Mouse (Mus musculus): Measurements from ENCODE around the gene Lrp6. TPM values are rescaled to one million over a fixed set of nuclear protein-coding genes. Genes with fewer than 3 reads are reported as not detected.

Lrp6 gene
- polyA plus RNA-seq, 1 experiment from 2014 or later = 25.3 TPM

GRCm38 (mm10) chr6:134564539-134564938 lies 2.2 kb downstream of the Lrp6 start:
- H3K4me3 ChIP-seq = peak overlapping the region; percentile 93
- no peak for DNase-seq (ENCODE audit: low spot score)
- no peaks in the 10 kb centered on the region for H3K9me3 ChIP-seq
- 82% methylated on average over 2 of the region's 2 CpGs for WGBS
- H3K27me3 ChIP-seq (ENCODE audit: insufficient read depth, poor library complexity, severe bottlenecking) = 0 out of 2 replicates have a peak, but pooled peaks cover 2% of the 10 kb centered on the region
- no peaks in the 10 kb centered on the region for H3K36me3 ChIP-seq
- peaks cover 44% of the 10 kb centered on the region for H3K4me1 ChIP-seq (replicated peaks)
- no peak overlapping the region for H3K27ac ChIP-seq

DNA sequence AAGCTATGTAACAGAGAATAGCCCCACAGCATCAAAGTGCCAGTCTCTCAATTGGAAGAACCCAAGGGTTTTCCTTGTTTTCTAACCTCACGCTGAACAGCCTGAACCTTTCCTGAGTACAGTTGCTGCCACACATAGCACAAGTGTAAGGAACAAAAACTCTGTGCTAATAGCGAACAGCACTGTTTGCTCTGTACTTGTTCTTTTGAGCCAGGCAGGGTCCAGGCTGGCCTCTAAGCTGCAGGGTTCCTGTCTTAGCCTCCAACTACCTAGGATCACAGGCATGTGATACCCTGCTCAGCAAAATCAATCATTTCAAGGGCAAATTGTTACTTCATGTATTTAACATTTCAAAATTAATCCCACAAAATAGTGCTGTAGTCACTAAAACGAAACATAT lies 7.1 kb downstream of the Lrp6 start:
- Histone ChIP-seq H3K4me1 (replicated peaks) (peaks cover 23% of the 10 kb centered on the region), H3K27ac (0 out of 2 replicates have a peak overlapping the region, but pooled peaks have one; percentile 16), H3K27me3 (ENCODE audit: insufficient read depth, poor library complexity, severe bottlenecking) (no peaks in the 10 kb centered on the region), H3K4me3 (no peak overlapping the region), H3K9me3 (no peaks in the 10 kb centered on the region), H3K36me3 (no peaks in the 10 kb centered on the region)
- no peak for DNase-seq (ENCODE audit: low spot score)
- 78% methylated on average over 3 of the region's 3 CpGs for WGBS

DNA sequence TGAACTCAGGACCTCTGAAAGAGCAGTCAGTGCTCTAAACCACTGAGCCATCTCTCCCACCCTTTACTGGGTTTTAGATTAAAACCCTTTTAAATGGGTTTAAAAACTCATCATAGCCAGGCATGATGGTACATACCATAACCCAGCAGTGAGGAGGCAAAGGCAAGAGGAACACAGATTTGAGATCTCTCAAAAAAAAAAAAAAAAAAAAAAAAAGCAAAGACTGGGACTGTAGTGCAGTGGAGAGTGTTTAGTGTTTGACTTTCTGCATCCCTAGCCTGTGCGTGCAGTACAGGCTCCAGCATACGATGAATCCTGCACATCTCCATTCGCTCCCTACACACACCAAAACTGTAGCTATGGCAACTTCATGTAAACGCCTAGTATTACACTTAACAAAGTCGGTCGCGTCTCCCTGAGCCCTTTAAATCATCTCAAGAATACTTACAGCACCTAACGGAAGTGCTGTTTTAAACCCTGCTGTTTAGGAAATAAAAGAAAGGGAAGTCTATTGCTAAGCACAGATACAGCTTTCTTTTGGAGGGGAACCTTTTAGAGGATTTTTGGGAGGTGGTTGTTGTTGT lies 8.1 kb downstream of the Lrp6 start:
- H3K4me3 ChIP-seq = no peak overlapping the region
- H3K27ac ChIP-seq = no peak overlapping the region
- 77% methylated on average over 8 of the region's 8 CpGs for WGBS
- H3K9me3 ChIP-seq = no peaks in the 10 kb centered on the region
- no peak for DNase-seq (ENCODE audit: low spot score)
- H3K4me1 ChIP-seq (replicated peaks) = peaks cover 17% of the 10 kb centered on the region
- H3K27me3 ChIP-seq (ENCODE audit: insufficient read depth, poor library complexity, severe bottlenecking) = no peaks in the 10 kb centered on the region
- no peaks in the 10 kb centered on the region for H3K36me3 ChIP-seq

DNA sequence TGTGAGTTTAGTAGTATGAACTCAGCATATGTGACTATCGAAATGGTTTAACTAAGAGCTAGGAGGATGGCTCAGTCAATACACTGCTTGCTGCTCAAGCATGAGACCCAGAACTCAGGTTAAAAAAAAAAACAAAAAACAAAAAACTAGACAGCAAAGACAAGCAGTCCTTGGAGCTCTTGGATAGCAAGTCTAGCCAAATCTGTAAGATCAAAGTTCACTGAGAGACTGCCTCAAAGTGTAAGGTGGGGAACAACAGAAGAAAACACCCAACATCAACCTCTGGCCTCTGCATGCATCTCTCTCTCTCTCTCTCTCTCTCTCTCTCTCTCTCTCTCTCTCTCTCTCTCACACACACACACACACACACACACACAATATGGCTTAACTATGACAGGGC lies 9.7 kb downstream of the Lrp6 start:
- Histone ChIP-seq H3K4me1 (replicated peaks) (peaks cover 15% of the 10 kb centered on the region), H3K4me3 (no peak overlapping the region), H3K9me3 (no peaks in the 10 kb centered on the region), H3K27ac (no peak overlapping the region), H3K36me3 (no peaks in the 10 kb centered on the region), H3K27me3 (ENCODE audit: insufficient read depth, poor library complexity, severe bottlenecking) (no peaks in the 10 kb centered on the region)
- 93% methylated on average over 1 of the region's 1 CpGs for WGBS
- no peak for DNase-seq (ENCODE audit: low spot score)

- no peaks in the 10 kb centered on the region for H3K27me3 ChIP-seq (ENCODE audit: insufficient read depth, poor library complexity, severe bottlenecking)
- no peak for DNase-seq (ENCODE audit: low spot score)
- WGBS = 80% methylated on average over 7 of the region's 7 CpGs
- no peaks in the 10 kb centered on the region for H3K36me3 ChIP-seq
- no peak overlapping the region for H3K4me3 ChIP-seq
- H3K9me3 ChIP-seq = no peaks in the 10 kb centered on the region
- peaks cover 15% of the 10 kb centered on the region for H3K4me1 ChIP-seq (replicated peaks)
- H3K27ac ChIP-seq = no peak overlapping the region
These were observed 10.4 kb downstream of the Lrp6 start for GRCm38 (mm10) chr6:134556185-134556950.

GRCm38 (mm10) chr6:134555178-134555577 lies 11.6 kb downstream of the Lrp6 start:
- no peaks in the 10 kb centered on the region for H3K9me3 ChIP-seq
- 88% methylated on average over 3 of the region's 3 CpGs for WGBS

DNA sequence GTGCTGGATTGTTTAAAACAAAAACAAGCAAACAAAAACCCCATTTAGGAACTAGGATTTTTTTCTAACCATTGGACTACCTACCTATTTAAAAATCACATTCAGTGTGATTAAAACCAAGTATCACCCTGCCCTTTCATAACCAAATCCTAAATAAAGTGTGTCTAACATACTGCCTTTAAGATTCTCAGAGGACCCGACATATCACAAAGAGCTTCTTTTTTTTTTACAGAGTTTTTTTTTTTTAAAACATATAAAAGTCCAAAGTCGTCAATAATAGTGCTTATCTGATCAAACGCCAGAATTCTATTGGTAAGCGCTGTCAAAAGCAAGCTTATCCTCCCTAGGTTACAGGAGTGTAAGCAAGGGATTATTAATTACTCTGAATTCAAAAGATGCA lies 12.5 kb downstream of the Lrp6 start:
- Histone ChIP-seq H3K4me1 (replicated peaks) (0 out of 2 replicates have a peak, but pooled peaks cover 4% of the 10 kb centered on the region), H3K27ac (no peak overlapping the region), H3K4me3 (no peak overlapping the region), H3K36me3 (0 out of 2 replicates have a peak, but pooled peaks cover under 1% of the 10 kb centered on the region), H3K9me3 (no peaks in the 10 kb centered on the region), H3K27me3 (ENCODE audit: insufficient read depth, poor library complexity, severe bottlenecking) (no peaks in the 10 kb centered on the region)
- WGBS = 86% methylated on average over 4 of the region's 4 CpGs
- no peak for DNase-seq (ENCODE audit: low spot score)

More at GRCm38 (mm10) chr6:134555178-134555577, 11.6 kb downstream of the Lrp6 start:
- Histone ChIP-seq H3K4me3 (no peak overlapping the region), H3K27ac (no peak overlapping the region), H3K36me3 (no peaks in the 10 kb centered on the region), H3K27me3 (ENCODE audit: insufficient read depth, poor library complexity, severe bottlenecking) (no peaks in the 10 kb centered on the region), H3K4me1 (replicated peaks) (peaks cover 12% of the 10 kb centered on the region)
- DNase-seq (ENCODE audit: low spot score) = no peak

- Histone ChIP-seq H3K9me3 (no peaks in the 10 kb centered on the region), H3K4me1 (replicated peaks) (peaks cover 2% of the 10 kb centered on the region; the same call in 1 of the 2 replicates), H3K4me3 (no peak overlapping the region), H3K36me3 (peaks cover 14% of the 10 kb centered on the region; the same call in 1 of the 2 replicates), H3K27ac (no peak overlapping the region), H3K27me3 (ENCODE audit: insufficient read depth, poor library complexity, severe bottlenecking) (no peaks in the 10 kb centered on the region)
- 85% methylated on average over 1 of the region's 1 CpGs for WGBS
- DNase-seq (ENCODE audit: low spot score) = no peak
These were observed 15.8 kb downstream of the Lrp6 start for GRCm38 (mm10) chr6:134551007-134551406.

- Histone ChIP-seq H3K27me3 (ENCODE audit: insufficient read depth, poor library complexity, severe bottlenecking) (no peaks in the 10 kb centered on the region), H3K27ac (no peak overlapping the region), H3K4me3 (no peak overlapping the region), H3K36me3 (peaks cover 14% of the 10 kb centered on the region; the same call in 1 of the 2 replicates), H3K4me1 (replicated peaks) (peaks cover 5% of the 10 kb centered on the region; the same call in 1 of the 2 replicates), H3K9me3 (no peaks in the 10 kb centered on the region)
- WGBS = 89% methylated on average over 1 of the region's 1 CpGs
- DNase-seq (ENCODE audit: low spot score) = no peak
These were observed 16.4 kb downstream of the Lrp6 start for GRCm38 (mm10) chr6:134550396-134550795.

DNA sequence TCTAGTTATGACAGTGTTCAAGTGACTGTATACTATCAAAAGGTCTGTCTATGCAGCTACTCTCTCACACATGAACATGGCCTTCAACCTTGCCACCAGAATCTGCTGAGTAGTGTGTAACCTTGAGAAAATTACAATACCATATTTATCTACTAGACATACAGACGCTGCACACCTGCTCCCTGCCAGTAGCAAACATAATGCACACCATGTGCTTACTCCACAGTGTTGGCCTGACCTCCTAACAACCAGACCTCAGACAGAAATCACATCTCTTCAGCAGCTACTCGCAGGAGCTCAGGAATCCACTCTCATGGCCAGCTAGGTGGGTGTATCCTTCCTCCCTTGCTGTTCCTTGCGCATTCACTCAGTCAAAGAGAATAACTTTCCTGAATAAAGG lies 21.9 kb downstream of the Lrp6 start:
- H3K27me3 ChIP-seq (ENCODE audit: insufficient read depth, poor library complexity, severe bottlenecking) = no peaks in the 10 kb centered on the region
- H3K4me1 ChIP-seq (replicated peaks) = peaks cover 5% of the 10 kb centered on the region; the same call in 1 of the 2 replicates
- peaks cover 30% of the 10 kb centered on the region for H3K36me3 ChIP-seq
- DNase-seq (ENCODE audit: low spot score) = no peak
- H3K4me3 ChIP-seq = no peak overlapping the region
- H3K9me3 ChIP-seq = 0 out of 2 replicates have a peak, but pooled peaks cover 2% of the 10 kb centered on the region
- WGBS = 86% methylated on average over 3 of the region's 3 CpGs
- H3K27ac ChIP-seq = no peak overlapping the region

- peaks cover 29% of the 10 kb centered on the region for H3K36me3 ChIP-seq
- no peak overlapping the region for H3K27ac ChIP-seq
- H3K4me3 ChIP-seq = no peak overlapping the region
- peaks cover 6% of the 10 kb centered on the region for H3K4me1 ChIP-seq (replicated peaks)
- H3K27me3 ChIP-seq (ENCODE audit: insufficient read depth, poor library complexity, severe bottlenecking) = no peaks in the 10 kb centered on the region
- DNase-seq (ENCODE audit: low spot score) = no peak
- 0 out of 2 replicates have a peak, but pooled peaks cover 2% of the 10 kb centered on the region for H3K9me3 ChIP-seq
- 76% methylated on average over 2 of the region's 2 CpGs for WGBS
These were observed 22.7 kb downstream of the Lrp6 start for GRCm38 (mm10) chr6:134544093-134544492.

GRCm38 (mm10) chr6:134543607-134544006 lies 23.2 kb downstream of the Lrp6 start:
- H3K27ac ChIP-seq = no peak overlapping the region
- 0 out of 2 replicates have a peak, but pooled peaks cover 2% of the 10 kb centered on the region for H3K9me3 ChIP-seq
- H3K4me3 ChIP-seq = no peak overlapping the region
- H3K36me3 ChIP-seq = peaks cover 24% of the 10 kb centered on the region
- no peaks in the 10 kb centered on the region for H3K27me3 ChIP-seq (ENCODE audit: insufficient read depth, poor library complexity, severe bottlenecking)
- no peak for DNase-seq (ENCODE audit: low spot score)
- H3K4me1 ChIP-seq (replicated peaks) = peaks cover 10% of the 10 kb centered on the region

GRCm38 (mm10) chr6:134542374-134542773 lies 24.4 kb downstream of the Lrp6 start:
- Histone ChIP-seq H3K27ac (no peak overlapping the region), H3K4me3 (no peak overlapping the region), H3K9me3 (0 out of 2 replicates have a peak, but pooled peaks cover 2% of the 10 kb centered on the region), H3K36me3 (peaks cover 16% of the 10 kb centered on the region), H3K4me1 (replicated peaks) (peaks cover 13% of the 10 kb centered on the region), H3K27me3 (ENCODE audit: insufficient read depth, poor library complexity, severe bottlenecking) (no peaks in the 10 kb centered on the region)
- no peak for DNase-seq (ENCODE audit: low spot score)
- 79% methylated on average over 2 of the region's 2 CpGs for WGBS
